Mouse (Mus musculus) spleen, postnatal 36 days (tissue): Measurements from ENCODE around the gene Oxa1l.

ENCODE experiments used
- DNase-seq, 2 experiments: peaks; one replicate each; pipeline ENCODE4 v3.0.0; 2022; ENCODE audit warnings: low spot score in 2 of 2, mixed read lengths in 1 of 2

Oxa1l gene

GRCm38 (mm10) chr14:54371460-54371859, 10.8 kb downstream of the Oxa1l start:
- DNase-seq = no peak

GRCm38 (mm10) chr14:54372923-54373322, 12.3 kb downstream of the Oxa1l start:
- DNase-seq = no peak

- DNase-seq = peak; percentile 31 to 43
Measured at GRCm38 (mm10) chr14:54375916-54376315, 15.3 kb downstream of the Oxa1l start.

- DNase-seq = no peak
Measured at GRCm38 (mm10) chr14:54377166-54377565, 16.5 kb downstream of the Oxa1l start.

- DNase-seq = no peak
Measured at GRCm38 (mm10) chr14:54379571-54379970, 18.9 kb downstream of the Oxa1l start.

- DNase-seq = no peak
Measured at GRCm38 (mm10) chr14:54380616-54381015, 20.0 kb downstream of the Oxa1l start.

- DNase-seq = no peak
Measured at GRCm38 (mm10) chr14:54381816-54382215, 21.2 kb downstream of the Oxa1l start.

- no peak for DNase-seq
Measured at GRCm38 (mm10) chr14:54382641-54383040, 22.0 kb downstream of the Oxa1l start.

- DNase-seq = peak in 1 of 2 experiments; percentile 24
Measured at GRCm38 (mm10) chr14:54383355-54383771, 22.7 kb downstream of the Oxa1l start.

GRCm38 (mm10) chr14:54384396-54384795, 23.8 kb downstream of the Oxa1l start:
- DNase-seq = no peak

- DNase-seq = no peak
Measured at GRCm38 (mm10) chr14:54385968-54386618, 25.5 kb downstream of the Oxa1l start.

- no peak for DNase-seq
Measured at GRCm38 (mm10) chr14:54387546-54387945, 26.9 kb downstream of the Oxa1l start.

GRCm38 (mm10) chr14:54390843-54391242, 30.2 kb downstream of the Oxa1l start:
- DNase-seq = no peak

GRCm38 (mm10) chr14:54393794-54394193, 33.2 kb downstream of the Oxa1l start:
- DNase-seq = no peak

- no peak for DNase-seq
Measured at GRCm38 (mm10) chr14:54394309-54394708, 33.7 kb downstream of the Oxa1l start.

GRCm38 (mm10) chr14:54396685-54397084, 36.1 kb downstream of the Oxa1l start:
- DNase-seq = no peak

- DNase-seq = peak in 1 of 2 experiments; percentile 26
Measured at GRCm38 (mm10) chr14:54397872-54398527, 37.4 kb downstream of the Oxa1l start.

GRCm38 (mm10) chr14:54398528-54398916, 37.9 kb downstream of the Oxa1l start:
- DNase-seq = no peak

GRCm38 (mm10) chr14:54398921-54399382, 38.3 kb downstream of the Oxa1l start:
- DNase-seq = no peak

- no peak for DNase-seq
Measured at GRCm38 (mm10) chr14:54401723-54402122, 41.1 kb downstream of the Oxa1l start.

- no peak for DNase-seq
Measured at GRCm38 (mm10) chr14:54408336-54409056, 47.9 kb downstream of the Oxa1l start.

GRCm38 (mm10) chr14:54409057-54409645, 48.5 kb downstream of the Oxa1l start:
- DNase-seq = peak; percentile 52 to 63
